Mouse (Mus musculus) macrophage (primary cell): ENCODE measurements around the gene Fam57b. TPM values are rescaled to one million over a fixed set of nuclear protein-coding genes. Genes with fewer than 3 reads are reported as not detected.
"Not testable (repeated sequence)": the region's sequence is repeated elsewhere in the genome, so short reads cannot be mapped to it uniquely, and the experiment has no call there.

Experiments used
- H3K27ac ChIP-seq: fragments of 350-480 bp; formaldehyde crosslinking; 2 replicates; pipeline ENCODE4 v1.9.0; 2021
- H3K36me3 ChIP-seq: fragments of 350-480 bp; formaldehyde crosslinking; 2 replicates; pipeline ENCODE4 v1.9.0; 2021; ENCODE audit errors: inconsistent target
- H3K4me3 ChIP-seq: fragments of 350-480 bp; formaldehyde crosslinking; 2 replicates; pipeline ENCODE4 v1.9.0; 2021; ENCODE audit errors: inconsistent target
- H3K79me2 ChIP-seq: fragments of 350-480 bp; formaldehyde crosslinking; 2 replicates; pipeline ENCODE4 v1.9.0; 2021; ENCODE audit errors: inconsistent target
- WGBS: methylation state at CpG from one replicate; pipeline ENCODE4 v1.1.7; 2026; ENCODE audit warnings: inconsistent platforms; ENCODE audit not compliant: missing documents; 5-methylcytosine and 5-hydroxymethylcytosine counted together
- polyA plus RNA-seq: library from polyadenylated mRNA; stranded (reverse); fragments of 250-400 nt; gene quantifications from 3 replicates; pipeline ENCODE4 v1.2.4, GENCODE M21; 2018; ENCODE audit warnings: inconsistent platforms

The Fam57b gene
- polyA plus RNA-seq, 1 experiment from 2014 or later = 0.17 TPM

GRCm38 (mm10) chr7:126767001-126767400 lies 30.5 kb upstream of the Fam57b start:
- Histone ChIP-seq H3K79me2 (peaks cover 5% of the 10 kb centered on the region; the same call in 1 of the 2 replicates), H3K4me3 (no peak overlapping the region), H3K27ac (no peak overlapping the region), H3K36me3 (peaks cover 57% of the 10 kb centered on the region)
- 98% methylated on average over 8 of the region's 8 CpGs for WGBS

GRCm38 (mm10) chr7:126770784-126771183 lies 26.7 kb upstream of the Fam57b start:
- Histone ChIP-seq H3K27ac (no peak overlapping the region), H3K36me3 (peaks cover 26% of the 10 kb centered on the region), H3K79me2 (no peaks in the 10 kb centered on the region), H3K4me3 (no peak overlapping the region)
- 32% methylated on average over 8 of the region's 12 CpGs for WGBS

- H3K79me2 ChIP-seq = peaks cover 10% of the 10 kb centered on the region; the same call in 1 of the 2 replicates
- no peak overlapping the region for H3K27ac ChIP-seq
- no peak overlapping the region for H3K4me3 ChIP-seq
- 85% methylated on average over 2 of the region's 2 CpGs for WGBS
- H3K36me3 ChIP-seq = peaks cover 9% of the 10 kb centered on the region; the same call in 1 of the 2 replicates
Observed at GRCm38 (mm10) chr7:126773351-126773750, 24.1 kb upstream of the Fam57b start.

DNA sequence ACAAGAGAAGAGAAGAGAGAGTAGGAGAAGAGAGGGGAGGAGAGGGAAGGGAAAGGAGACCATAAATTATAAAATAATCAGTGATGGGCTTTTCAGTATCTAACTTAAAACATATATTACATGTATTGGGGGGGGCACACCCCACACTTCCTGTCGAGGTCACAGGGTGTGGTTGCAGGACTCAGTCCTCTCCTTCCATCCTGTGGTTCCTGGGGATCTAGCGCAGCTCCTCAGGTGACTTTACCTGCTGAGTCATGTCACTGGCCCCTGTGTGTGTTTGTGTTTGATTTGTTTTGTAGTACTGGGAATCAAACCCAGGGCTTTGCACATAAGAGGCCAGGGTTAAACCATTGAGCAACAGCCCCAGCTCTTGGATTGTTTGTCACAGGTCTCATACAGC lies 23.0 kb upstream of the Fam57b start:
- 70% methylated on average over 2 of the region's 2 CpGs for WGBS
- no peak overlapping the region for H3K4me3 ChIP-seq
- H3K79me2 ChIP-seq = peaks cover 10% of the 10 kb centered on the region; the same call in 1 of the 2 replicates
- no peak overlapping the region for H3K27ac ChIP-seq
- H3K36me3 ChIP-seq = 0 out of 2 replicates have a peak, but pooled peaks cover 10% of the 10 kb centered on the region

- H3K36me3 ChIP-seq = 0 out of 2 replicates have a peak, but pooled peaks cover 10% of the 10 kb centered on the region
- no peak overlapping the region for H3K4me3 ChIP-seq
- 65% methylated on average over 10 of the region's 10 CpGs for WGBS
- peaks cover 10% of the 10 kb centered on the region; the same call in 1 of the 2 replicates for H3K79me2 ChIP-seq
- H3K27ac ChIP-seq = no peak overlapping the region
Observed at GRCm38 (mm10) chr7:126775185-126775977, 22.1 kb upstream of the Fam57b start.

DNA sequence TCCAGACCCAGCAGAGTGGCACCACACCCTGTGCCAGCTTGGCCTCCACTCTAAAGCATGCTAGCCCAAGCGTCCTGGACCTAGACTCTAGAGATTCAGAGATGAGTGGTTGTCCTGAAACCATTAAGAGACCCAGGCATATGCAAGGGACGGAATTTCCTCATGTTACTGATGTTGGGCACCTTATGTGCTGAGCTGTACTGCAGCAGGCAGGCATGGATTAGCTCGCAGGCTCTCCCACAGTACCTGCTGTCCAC lies 21.6 kb upstream of the Fam57b start:
- no peak overlapping the region for H3K27ac ChIP-seq

DNA sequence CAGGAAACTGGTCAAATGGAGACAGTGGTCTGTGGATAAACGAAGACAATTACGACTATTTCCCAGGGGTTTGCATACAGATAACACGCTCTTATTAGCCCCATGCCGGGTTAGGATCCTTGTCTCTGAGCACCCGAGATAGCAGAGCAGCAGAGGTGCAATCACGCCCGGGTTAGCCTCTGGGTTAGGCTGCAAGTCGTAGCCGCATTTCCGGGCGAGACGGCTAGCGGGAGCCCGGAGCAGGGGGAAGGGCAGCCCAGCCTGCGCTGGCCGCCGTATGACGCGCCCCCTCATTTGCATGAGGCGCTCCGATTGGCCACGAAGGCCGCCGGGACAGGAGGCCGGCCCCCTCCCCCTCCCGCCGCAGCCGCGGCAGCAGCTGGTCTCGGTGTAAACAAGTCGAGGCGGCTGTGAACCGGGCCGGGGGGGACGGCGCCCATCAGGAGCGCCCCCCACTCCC lies 20.8 kb upstream of the Fam57b start, which contains the start of gene Ypel3:
Gene Ypel3 (plus strand): TSS at position 358 of the 460 bp plus-strand sequence.
- Histone ChIP-seq H3K27ac (peak within 1 kb of the TSS; percentile 52), H3K36me3 (0 out of 2 replicates have a peak, but pooled peaks cover 10% of the 10 kb centered on the region), H3K4me3 (peak within 1 kb of the TSS; percentile 56), H3K79me2 (peaks cover 10% of the 10 kb centered on the region; the same call in 1 of the 2 replicates)
- under 1% methylated on average over 37 of the region's 37 CpGs for WGBS

More for the DNA sequence above, 21.6 kb upstream of the Fam57b start:
- 97% methylated on average over 3 of the region's 3 CpGs for WGBS
- peaks cover 10% of the 10 kb centered on the region; the same call in 1 of the 2 replicates for H3K79me2 ChIP-seq
- 0 out of 2 replicates have a peak, but pooled peaks cover 10% of the 10 kb centered on the region for H3K36me3 ChIP-seq
- no peak overlapping the region for H3K4me3 ChIP-seq

GRCm38 (mm10) chr7:126777476-126777875 lies 20.0 kb upstream of the Fam57b start:
- 59% methylated on average over 10 of the region's 10 CpGs for WGBS

DNA sequence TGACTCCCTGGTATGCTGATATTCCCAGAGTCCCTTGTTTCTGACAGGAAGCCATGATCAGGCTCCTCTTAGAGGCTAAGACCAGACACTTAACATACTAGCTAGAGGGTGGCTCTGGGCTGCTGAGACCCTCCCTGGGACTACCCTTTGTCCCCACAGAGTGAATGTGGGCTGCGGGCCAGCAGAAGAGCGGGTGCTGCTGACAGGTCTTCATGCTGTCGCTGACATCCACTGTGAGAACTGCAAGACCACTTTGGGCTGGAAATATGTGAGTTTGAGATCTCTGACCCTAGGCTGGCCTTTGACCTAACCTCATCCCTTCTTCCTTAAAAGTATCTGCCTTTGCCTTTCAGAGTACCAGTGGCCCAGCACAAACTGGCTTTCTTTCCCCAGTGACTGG lies 19.3 kb upstream of the Fam57b start:
- peaks cover 10% of the 10 kb centered on the region; the same call in 1 of the 2 replicates for H3K79me2 ChIP-seq
- H3K27ac ChIP-seq = no peak overlapping the region
- no peak overlapping the region for H3K4me3 ChIP-seq
- H3K36me3 ChIP-seq = 0 out of 2 replicates have a peak, but pooled peaks cover 10% of the 10 kb centered on the region
- WGBS = 97% methylated on average over 3 of the region's 3 CpGs

More at GRCm38 (mm10) chr7:126777476-126777875, 20.0 kb upstream of the Fam57b start:
- peak overlapping the region; percentile 56 for H3K4me3 ChIP-seq
- H3K79me2 ChIP-seq = peaks cover 10% of the 10 kb centered on the region; the same call in 1 of the 2 replicates
- 0 out of 2 replicates have a peak, but pooled peaks cover 10% of the 10 kb centered on the region for H3K36me3 ChIP-seq
- H3K27ac ChIP-seq = peak overlapping the region; percentile 43

GRCm38 (mm10) chr7:126779101-126779500 lies 18.4 kb upstream of the Fam57b start:
- WGBS = 95% methylated on average over 7 of the region's 7 CpGs
- H3K36me3 ChIP-seq, H3K4me3 ChIP-seq: not testable (repeated sequence)

GRCm38 (mm10) chr7:126779983-126780970 lies 17.2 kb upstream of the Fam57b start:
- WGBS = 6% methylated on average over 21 of the region's 21 CpGs
- H3K27ac ChIP-seq = peak overlapping the region; percentile 1; the same call in 1 of the 2 replicates
- no peak overlapping the region for H3K4me3 ChIP-seq
- peaks cover 20% of the 10 kb centered on the region for H3K36me3 ChIP-seq
- H3K79me2 ChIP-seq = peaks cover 10% of the 10 kb centered on the region; the same call in 1 of the 2 replicates

More at GRCm38 (mm10) chr7:126779101-126779500, 18.4 kb upstream of the Fam57b start:
- H3K79me2 ChIP-seq, H3K27ac ChIP-seq: not testable (repeated sequence)

DNA sequence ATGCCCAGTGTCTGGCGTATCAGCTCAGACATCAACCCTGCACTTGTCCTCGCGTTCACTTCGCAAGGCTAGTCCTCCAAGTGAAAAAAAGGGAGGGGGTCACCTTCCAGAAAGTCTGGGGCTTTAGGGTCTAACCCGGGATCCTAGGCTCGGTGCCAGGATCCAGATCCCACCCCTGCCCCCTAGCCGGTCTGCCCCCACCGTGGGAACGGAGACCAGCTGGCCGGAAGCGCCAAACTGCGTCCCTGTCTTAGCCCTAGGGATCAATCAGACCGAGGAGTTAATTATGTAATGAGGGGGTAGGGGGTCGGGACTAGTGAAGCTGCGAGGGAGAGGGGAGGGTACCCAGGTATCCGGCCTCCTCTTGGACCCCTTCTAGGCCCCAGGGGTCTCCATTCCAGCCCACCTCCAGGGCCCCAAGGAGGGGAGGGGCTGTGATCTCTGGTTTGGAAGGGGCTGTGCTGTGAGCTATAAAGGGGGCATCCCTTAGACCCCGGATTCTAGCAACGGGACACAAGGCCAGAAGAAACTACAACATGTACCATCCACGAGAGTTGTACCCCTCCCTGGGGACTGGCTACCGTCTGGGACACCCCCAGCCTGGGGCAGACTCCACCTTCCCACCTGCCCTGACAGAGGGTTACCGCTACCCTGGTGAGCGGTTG lies 16.4 kb upstream of the Fam57b start, which contains the start of gene Tbx6:
Gene Tbx6 (plus strand): TSS at position 513 of the 665 bp plus-strand sequence.
- Histone ChIP-seq H3K4me3 (no peak within 1 kb of the TSS), H3K36me3 (peaks cover 28% of the 10 kb centered on the region), H3K27ac (no peak within 1 kb of the TSS), H3K79me2 (peaks cover 10% of the 10 kb centered on the region; the same call in 1 of the 2 replicates)
- WGBS = 40% methylated on average over 22 of the region's 22 CpGs

DNA sequence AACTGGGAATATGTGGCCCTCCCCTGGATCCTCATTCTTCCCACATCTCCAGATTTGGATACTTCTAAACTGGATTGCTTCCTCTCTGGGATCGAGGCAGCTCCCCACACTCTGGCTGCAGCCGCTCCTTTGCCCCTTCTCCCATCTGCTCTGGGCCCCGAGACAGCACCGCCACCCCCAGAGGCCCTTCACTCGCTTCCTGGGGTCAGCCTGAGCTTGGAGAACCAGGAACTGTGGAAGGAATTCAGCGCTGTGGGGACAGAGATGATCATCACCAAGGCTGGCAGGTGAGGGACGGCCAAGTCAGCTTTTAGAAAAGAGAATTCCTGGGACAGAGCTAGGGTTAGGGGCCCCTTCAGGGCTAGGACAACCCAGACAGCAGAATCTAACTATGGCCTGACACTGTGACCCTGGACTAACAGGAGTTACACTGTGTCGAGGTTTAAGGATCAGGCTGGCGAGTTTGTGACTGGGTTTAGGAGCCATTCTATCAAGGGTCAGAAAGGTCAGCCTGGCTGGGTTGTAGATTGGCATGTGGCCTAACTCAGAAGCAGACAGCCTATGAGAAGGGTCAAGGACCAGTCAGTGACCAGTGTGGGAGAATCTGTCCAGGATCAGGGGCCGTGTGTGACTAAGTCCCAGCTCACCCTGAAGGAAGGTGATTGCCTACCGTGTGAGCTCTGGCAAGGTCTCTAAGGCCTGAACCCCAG lies 15.7 kb upstream of the Fam57b start:
- Histone ChIP-seq H3K4me3 (no peak overlapping the region), H3K36me3 (peaks cover 35% of the 10 kb centered on the region), H3K79me2 (peaks cover 10% of the 10 kb centered on the region; the same call in 1 of the 2 replicates), H3K27ac (no peak overlapping the region)
- 88% methylated on average over 11 of the region's 11 CpGs for WGBS
